Mouse (Mus musculus) small intestine, adult 10 weeks (tissue): Measurements from ENCODE around the gene H2al1e. TPM values are rescaled to one million over a fixed set of nuclear protein-coding genes. Genes with fewer than 3 reads are reported as not detected.

Experiments
- polyA plus RNA-seq: library from polyadenylated mRNA; stranded (reverse); fragments of 350-450 nt; fragmentation: Illumina TruSeq; extraction: RNeasy Lipid Tissue Mini Kit (QIAGEN cat#74804); gene quantifications from one replicate; pipeline ENCODE4 v1.2.3, GENCODE M21; 2014; ENCODE audit warnings: low replicate concordance

H2al1e gene
- not detected for polyA plus RNA-seq

DNA sequence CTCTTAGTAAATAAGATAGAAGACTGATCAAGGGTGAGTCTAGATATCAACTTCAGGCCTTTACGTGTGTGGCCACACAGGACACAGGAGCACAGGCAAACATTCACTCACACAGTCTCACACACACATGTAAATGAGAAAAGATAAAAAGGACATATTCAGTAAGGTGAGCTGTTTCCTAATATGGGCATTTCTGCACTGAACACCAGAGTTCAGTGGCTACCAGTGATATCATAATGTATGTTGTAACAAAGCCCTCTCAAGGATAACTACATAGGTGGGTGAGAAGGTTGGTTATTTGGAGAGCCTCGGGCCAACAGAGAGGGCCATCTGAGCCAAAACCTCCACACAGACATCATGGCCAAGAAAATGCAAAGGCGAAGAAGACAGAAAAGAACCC, at the start of gene H2al1e:
Gene H2al1e, plus strand, starts transcription at position 301 of the 400 bp plus-strand sequence.

DNA sequence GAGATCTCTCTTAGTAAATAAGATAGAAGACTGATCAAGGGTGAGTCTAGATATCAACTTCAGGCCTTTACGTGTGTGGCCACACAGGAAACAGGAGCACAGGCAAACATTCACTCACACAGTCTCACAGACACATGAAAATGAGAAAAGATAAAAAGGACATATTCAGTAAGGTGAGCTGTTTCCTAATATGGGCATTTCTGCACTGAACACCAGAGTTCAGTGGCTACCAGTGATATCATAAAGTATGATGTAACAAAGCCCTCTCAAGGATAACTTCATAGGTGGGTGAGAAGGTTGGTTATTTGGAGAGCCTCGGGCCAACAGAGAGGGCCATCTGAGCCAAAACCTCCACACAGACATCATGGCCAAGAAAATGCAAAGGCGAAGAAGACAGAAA, 12.8 kb upstream of the H2al1e start, which contains the start of gene H2al1a:
Gene H2al1a, plus strand, starts transcription at position 301 of the 400 bp plus-strand sequence.

DNA sequence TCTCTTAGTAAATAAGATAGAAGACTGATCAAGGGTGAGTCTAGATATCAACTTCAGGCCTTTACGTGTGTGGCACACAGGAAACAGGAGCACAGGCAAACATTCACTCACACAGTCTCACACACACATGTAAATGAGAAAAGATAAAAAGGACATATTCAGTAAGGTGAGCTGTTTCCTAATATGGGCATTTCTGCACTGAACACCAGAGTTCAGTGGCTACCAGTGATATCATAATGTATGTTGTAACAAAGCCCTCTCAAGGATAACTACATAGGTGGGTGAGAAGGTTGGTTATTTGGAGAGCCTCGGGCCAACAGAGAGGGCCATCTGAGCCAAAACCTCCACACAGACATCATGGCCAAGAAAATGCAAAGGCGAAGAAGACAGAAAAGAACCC, 9.6 kb upstream of the H2al1e start, which contains the start of gene H2al1b:
Gene H2al1b, plus strand, starts transcription at position 301 of the 400 bp plus-strand sequence.

DNA sequence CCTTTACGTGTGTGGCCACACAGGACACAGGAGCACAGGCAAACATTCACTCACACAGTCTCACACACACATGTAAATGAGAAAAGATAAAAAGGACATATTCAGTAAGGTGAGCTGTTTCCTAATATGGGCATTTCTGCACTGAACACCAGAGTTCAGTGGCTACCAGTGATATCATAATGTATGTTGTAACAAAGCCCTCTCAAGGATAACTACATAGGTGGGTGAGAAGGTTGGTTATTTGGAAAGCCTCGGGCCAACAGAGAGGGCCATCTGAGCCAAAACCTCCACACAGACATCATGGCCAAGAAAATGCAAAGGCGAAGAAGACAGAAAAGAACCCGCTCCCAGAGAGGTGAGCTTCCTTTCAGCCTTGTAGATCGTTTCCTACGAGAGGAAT, 6.4 kb upstream of the H2al1e start, which contains the start of gene H2al1c:
Gene H2al1c, plus strand, starts transcription at position 301 of the 400 bp plus-strand sequence.

DNA sequence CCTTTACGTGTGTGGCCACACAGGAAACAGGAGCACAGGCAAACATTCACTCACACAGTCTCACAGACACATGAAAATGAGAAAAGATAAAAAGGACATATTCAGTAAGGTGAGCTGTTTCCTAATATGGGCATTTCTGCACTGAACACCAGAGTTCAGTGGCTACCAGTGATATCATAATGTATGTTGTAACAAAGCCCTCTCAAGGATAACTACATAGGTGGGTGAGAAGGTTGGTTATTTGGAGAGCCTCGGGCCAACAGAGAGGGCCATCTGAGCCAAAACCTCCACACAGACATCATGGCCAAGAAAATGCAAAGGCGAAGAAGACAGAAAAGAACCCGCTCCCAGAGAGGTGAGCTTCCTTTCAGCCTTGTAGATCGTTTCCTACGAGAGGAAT, 3.2 kb upstream of the H2al1e start, which contains the start of gene H2al1d:
Gene H2al1d, plus strand, starts transcription at position 301 of the 400 bp plus-strand sequence.

DNA sequence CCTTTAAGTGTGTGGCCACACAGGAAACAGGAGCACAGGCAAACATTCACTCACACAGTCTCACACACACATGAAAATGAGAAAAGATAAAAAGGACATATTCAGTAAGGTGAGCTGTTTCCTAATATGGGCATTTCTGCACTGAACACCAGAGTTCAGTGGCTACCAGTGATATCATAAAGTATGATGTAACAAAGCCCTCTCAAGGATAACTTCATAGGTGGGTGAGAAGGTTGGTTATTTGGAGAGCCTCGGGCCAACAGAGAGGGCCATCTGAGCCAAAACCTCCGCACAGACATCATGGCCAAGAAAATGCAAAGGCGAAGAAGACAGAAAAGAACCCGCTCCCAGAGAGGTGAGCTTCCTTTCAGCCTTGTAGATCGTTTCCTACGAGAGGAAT, 3.1 kb downstream of the H2al1e start, which contains the start of gene H2al1f:
Gene H2al1f, plus strand, starts transcription at position 301 of the 400 bp plus-strand sequence.

DNA sequence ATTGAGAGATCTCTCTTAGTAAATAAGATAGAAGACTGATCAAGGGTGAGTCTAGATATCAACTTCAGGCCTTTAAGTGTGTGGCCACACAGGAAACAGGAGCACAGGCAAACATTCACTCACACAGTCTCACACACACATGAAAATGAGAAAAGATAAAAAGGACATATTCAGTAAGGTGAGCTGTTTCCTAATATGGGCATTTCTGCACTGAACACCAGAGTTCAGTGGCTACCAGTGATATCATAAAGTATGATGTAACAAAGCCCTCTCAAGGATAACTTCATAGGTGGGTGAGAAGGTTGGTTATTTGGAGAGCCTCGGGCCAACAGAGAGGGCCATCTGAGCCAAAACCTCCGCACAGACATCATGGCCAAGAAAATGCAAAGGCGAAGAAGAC, 6.2 kb downstream of the H2al1e start, which contains the start of gene H2al1g:
Gene H2al1g, plus strand, starts transcription at position 301 of the 400 bp plus-strand sequence.

DNA sequence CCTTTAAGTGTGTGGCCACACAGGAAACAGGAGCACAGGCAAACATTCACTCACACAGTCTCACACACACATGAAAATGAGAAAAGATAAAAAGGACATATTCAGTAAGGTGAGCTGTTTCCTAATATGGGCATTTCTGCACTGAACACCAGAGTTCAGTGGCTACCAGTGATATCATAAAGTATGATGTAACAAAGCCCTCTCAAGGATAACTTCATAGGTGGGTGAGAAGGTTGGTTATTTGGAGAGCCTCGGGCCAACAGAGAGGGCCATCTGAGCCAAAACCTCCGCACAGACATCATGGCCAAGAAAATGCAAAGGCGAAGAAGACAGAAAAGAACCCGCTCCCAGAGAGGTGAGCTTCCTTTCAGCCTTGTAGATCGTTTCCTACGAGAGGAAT, 9.5 kb downstream of the H2al1e start, which contains the start of gene H2al1h:
Gene H2al1h, plus strand, starts transcription at position 301 of the 400 bp plus-strand sequence.

DNA sequence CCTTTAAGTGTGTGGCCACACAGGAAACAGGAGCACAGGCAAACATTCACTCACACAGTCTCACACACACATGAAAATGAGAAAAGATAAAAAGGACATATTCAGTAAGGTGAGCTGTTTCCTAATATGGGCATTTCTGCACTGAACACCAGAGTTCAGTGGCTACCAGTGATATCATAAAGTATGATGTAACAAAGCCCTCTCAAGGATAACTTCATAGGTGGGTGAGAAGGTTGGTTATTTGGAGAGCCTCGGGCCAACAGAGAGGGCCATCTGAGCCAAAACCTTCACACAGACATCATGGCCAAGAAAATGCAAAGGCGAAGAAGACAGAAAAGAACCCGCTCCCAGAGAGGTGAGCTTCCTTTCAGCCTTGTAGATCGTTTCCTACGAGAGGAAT, 12.6 kb downstream of the H2al1e start, which contains the start of gene H2al1i:
Gene H2al1i, plus strand, starts transcription at position 301 of the 400 bp plus-strand sequence.

DNA sequence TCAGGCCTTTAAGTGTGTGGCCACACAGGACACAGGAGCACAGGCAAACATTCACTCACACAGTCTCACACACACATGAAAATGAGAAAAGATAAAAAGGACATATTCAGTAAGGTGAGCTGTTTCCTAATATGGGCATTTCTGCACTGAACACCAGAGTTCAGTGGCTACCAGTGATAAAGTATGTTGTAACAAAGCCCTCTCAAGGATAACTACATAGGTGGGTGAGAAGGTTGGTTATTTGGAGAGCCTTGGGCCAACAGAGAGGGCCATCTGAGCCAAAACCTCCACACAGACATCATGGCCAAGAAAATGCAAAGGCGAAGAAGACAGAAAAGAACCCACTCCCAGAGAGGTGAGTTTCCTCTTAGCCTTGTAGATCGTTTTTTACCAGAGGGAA, 15.8 kb downstream of the H2al1e start, which contains the start of gene H2al1j:
Gene H2al1j, plus strand, starts transcription at position 301 of the 400 bp plus-strand sequence.

Other genes starting within 250 kb of the H2al1e start
- gene H2al1a, start 12.7 kb upstream of the H2al1e start, polyA plus RNA-seq, result not detected
- gene H2al1b, start 9.5 kb upstream of the H2al1e start, polyA plus RNA-seq, result not detected
- gene H2al1c, start 6.3 kb upstream of the H2al1e start, polyA plus RNA-seq, result not detected
- not detected for gene H2al1d, start 3.1 kb upstream of the H2al1e start, polyA plus RNA-seq
- not detected for gene H2al1f, start 3.2 kb downstream of the H2al1e start, polyA plus RNA-seq
- gene H2al1g, start 6.3 kb downstream of the H2al1e start, polyA plus RNA-seq, result not detected
- gene H2al1h, start 9.6 kb downstream of the H2al1e start, polyA plus RNA-seq, result not detected
- not detected for gene H2al1i, start 12.7 kb downstream of the H2al1e start, polyA plus RNA-seq
- gene H2al1j, start 15.9 kb downstream of the H2al1e start, polyA plus RNA-seq, result not detected